Mouse (Mus musculus) regulatory T cell (primary cell): Measurements from ENCODE around the gene Bola1.
"Not testable (repeated sequence)": the region's sequence is repeated elsewhere in the genome, so short reads cannot be mapped to it uniquely, and the experiment has no call there.

Experiments used
- in situ Hi-C: fragments of 300-600 bp; cut with MboI, MseI; formaldehyde crosslinking; loops from one replicate; pipeline ENCODE4 v1.15.1; 2025; ENCODE audit warnings: high pct_unique_total_duplicates

The Bola1 gene

DNA sequence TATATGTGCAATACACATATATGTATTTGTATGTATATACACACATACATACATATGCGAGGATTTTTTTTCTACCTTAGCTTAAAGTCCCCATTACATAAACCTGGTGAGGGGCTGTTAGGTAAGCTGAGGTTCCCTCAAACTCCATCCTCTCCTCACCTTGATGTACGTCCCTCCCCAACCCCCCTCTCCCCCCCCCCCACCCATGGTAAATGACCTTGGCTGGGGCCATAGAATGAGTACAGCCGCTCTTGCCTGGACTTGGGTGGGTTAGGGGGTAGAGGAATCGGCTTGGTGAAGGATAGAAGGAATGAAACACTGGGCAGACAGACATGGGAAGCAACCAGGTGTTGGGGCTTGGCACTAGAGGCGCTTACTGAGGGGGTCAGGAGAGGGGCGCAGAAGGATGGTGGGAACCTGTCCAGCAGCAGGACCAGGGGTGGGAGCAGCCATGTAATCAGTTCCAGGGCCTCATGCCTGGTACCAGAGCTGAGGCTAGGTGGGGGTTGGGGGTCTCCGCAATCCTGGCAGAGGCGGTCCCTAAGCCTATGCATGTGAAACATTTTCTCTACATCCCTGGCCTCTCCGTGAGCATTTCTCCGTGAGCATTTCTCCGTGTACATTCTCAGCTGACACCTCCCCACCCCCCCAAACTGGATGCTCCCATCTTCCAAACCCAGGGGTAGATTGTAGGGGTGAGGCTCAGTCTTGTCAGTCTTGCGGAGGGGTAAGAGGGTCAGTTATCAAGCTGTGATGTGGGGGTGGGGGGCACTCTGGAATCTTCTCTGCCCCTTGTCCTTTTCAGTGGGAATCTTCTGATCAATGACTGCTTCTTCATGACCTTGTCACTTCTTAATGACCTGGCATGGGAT, 37.8 kb downstream of the Bola1 start:
- in situ Hi-C loops: loop anchor here (10.0 kb wide), 1 partner anchor 57 kb away; no protein-coding TSS in a partner anchor

DNA sequence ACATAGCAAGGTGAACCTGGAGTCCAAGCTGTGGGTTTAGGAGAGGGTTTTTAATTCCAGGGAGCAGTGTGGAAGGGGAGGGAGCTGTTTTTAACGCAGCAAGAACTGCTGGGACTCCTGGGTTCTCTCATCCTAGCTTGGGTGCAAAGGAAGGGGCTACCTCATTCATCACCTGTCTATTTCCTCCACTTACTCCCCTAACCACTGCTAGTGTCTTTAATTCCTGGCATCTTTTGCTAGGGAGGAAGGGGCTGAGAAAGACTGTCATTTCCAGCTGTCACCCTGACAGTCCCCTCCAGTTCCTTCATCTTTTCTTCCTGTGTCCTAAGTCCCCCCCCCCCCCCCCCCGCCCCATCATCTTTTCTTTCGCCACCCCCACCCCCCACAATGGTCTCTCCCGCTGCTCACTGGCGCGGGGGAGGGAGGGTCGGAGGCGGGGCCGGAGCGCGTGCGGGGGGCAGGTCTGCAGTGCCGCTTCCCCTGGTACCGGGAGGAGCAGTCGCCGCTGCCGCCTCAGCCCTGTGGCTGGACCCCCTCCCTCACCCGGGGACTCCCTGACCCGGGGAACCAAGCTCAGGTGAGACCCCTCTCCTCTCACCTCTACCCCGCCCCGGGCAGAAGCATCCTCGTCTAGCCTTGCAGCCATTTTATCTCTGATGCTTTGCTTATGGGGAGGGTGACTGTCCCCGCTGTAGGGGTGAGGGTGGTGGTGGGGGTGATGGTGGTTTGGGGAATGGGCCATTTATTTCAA, 38.6 kb downstream of the Bola1 start, which contains the start of gene Sv2a:
TSS of gene Sv2a (plus strand) at position 425 of the 751 bp plus-strand sequence.
- in situ Hi-C loops: loop anchor here (10.0 kb wide), 1 partner anchor 56 kb away; no protein-coding TSS in a partner anchor

DNA sequence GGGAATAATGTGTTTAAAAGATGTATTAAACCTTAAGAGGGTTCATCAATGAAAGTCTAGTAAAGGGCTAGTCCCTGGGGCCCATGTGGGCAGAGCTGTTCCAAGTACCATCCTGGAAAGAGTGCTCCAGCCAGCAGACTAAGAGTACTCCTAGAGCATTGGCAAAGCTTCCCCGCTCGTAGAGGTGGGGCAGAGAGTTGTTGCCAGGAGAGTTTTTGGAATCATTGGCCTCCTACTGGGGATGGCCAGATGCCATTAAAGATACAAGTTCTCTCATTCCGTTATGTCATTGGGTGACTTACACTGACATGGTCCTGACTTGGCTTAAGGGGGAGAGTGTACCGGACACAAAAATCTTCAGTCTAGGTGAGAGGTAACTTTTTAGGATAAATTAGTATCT, 40.0 kb downstream of the Bola1 start:
- in situ Hi-C loops: no loop called here

DNA sequence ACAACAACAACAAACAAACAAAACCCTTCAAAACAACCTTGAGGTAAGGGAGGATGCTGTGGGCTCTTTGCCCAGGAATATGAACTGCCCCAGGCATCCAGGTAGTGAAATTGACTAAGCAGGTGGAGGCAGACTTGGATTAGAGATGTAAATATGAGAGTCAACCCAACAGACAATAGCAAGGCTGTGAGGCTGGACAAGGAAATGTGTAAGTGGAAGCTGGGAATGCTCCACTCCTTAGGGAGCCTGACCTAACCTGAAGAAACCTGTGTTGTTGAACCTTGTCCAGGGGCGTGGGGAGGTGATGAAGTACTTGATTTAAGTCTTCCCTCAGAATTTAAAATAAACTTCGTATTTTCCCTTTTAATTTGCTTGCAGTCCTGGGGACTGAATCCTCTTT, 40.6 kb downstream of the Bola1 start:
- in situ Hi-C loops: no loop called here

DNA sequence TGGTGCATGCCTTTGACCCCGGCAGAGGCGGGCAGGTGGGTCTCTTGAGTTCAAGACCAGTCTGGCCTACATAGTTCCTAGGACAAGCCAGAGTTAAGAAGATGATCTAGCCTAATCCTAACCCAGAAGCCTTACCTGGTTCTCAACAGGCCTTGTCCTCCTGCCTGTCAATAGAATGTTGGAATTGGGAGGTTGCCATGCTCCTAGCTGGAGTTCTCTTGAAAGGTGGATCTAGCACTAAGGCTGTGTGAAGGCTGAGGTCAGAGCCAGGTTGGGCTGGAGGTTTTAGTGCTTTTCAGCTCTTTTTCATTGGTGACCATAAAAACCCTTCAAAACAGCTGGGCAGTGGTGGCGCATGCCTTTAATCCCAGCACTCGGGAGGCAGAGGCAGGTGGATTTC, 41.1 kb downstream of the Bola1 start:
- in situ Hi-C loops: no loop called here

DNA sequence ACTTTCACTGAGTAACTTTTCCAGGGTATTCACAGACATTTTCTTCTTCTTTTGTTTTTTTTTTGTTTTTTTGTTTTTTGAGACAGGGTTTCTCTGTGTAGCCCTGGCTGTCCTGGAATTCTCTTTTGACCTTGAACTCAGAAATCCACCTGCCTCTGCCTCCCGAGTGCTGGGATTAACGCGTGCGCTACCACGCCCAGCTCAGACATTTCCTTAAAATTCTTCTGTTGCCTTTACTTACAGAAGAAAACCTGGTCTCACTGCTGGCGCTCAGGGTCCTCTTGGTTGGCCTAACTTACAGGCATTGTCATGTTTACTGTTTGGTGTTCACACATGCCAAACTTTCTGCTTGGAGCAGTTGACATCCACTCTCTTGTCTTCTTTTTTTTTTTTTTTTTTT, 44.3 kb downstream of the Bola1 start:
- in situ Hi-C loops: no loop called here

DNA sequence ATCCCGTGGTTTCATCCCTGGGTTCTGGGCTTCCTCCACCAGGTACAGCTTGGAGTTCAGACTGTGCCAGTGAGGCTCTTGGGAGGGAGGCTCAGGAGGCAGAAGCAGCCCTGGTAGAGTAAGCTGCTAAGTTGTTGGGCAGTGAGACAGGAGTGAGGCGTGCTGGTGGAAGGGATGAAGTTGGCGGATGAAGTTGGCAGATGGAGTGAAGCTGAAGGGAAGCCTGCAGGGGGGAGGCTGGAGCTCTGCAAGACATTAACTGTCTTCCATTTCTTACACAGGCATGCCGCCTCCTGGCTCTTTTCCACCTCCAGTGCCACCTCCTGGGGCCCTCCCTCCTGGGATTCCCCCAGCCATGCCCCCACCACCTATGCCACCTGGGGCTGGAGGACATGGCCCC, 45.5 kb downstream of the Bola1 start:
- in situ Hi-C loops: not testable (repeated sequence)

DNA sequence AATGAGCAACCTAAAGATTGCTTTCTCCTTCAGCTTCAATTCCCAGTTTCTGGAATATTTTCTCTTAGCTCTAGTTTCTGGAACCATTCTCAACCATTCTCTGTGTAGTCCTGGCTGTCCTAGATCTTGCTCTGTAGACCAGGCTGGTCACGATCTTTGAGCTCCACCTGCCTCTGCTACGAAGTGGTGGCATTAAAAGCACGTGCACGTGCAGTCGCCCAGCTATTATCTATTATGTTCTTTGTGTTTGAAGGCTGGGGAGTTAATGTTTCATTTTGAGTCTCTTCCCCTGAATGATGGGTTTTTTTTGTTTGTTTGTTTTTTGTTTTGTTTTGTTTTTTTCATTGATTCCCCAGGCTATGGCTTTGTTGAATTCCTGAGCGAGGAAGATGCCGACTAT, 46.3 kb downstream of the Bola1 start:
- in situ Hi-C loops: no loop called here

DNA sequence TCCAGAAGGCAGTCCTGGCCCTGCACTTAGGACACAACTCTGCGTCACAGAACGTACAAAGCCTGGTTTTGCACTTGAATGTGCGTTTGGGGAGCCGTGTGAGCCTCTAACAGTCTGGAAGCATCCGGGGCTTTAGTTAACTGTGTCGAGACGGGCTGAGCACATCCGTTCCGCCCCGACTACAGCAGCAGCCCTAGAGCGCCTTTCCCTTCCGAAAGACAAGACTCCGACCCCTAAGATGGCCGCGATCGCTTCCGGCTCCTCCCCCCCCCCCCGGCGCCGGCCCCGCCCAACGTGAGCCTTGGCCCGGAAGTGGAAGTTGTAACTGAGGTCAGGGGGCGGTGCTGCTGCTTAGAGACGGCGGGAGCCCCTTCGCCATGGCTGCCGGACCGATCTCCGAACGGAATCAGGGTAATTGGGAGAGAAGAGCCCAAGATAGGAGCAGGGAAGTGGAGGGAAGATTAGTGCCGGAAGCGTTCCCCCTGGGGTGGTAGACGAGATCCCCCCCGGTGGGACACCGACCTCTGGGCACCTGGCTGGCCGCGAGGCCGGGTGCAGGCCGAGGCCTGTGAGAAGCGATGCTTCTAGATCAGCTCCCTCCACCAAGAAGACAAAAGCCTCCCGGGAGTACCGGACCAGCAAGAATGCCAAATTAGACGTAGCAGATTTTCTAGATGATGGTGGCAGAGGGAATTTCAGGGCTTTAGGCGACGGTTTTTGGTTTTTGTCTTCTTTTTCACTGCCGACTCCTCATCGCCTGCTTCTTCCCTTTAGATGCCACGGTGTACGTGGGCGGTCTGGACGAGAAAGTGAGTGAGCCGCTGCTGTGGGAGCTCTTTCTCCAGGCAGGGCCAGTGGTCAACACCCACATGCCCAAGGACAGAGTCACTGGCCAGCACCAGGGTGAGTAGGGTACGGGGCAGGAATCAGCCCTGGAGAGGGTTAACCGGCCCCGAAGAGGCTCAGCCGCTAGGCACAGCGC, 47.0 kb downstream of the Bola1 start, which contains the start of gene Sf3b4:
TSS of gene Sf3b4 (plus strand) at position 136 of the 982 bp plus-strand sequence.
- in situ Hi-C loops: no loop called here

DNA sequence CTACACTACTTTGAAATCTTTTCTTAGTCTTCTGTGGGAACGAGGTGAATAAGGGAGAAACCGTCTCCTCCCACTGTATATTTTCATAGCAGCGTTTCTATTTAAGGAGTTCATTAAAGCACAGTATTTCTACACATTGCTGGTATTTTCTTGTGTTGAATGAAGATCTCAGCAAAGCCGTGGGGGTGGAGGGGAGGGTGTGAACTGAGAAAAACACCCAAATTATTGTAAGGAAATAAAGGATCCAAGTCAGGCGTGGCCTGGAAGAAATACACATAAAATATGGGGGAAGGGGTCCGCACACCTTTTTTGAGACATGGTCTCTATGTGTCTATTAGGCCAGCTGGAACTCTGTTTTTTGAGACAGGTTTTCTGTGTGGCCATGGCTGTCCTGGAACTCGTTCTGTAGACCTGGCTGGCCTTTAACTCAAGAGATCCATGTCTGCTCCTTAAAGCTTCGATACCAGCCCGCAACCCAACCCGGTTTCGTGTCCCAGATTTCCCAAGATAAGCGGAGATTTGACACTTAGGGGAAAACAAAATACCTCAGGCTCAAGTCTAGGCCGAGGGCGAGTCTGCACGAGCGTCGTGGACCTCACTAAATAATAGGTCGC, 47.8 kb downstream of the Bola1 start:
- in situ Hi-C loops: no loop called here

DNA sequence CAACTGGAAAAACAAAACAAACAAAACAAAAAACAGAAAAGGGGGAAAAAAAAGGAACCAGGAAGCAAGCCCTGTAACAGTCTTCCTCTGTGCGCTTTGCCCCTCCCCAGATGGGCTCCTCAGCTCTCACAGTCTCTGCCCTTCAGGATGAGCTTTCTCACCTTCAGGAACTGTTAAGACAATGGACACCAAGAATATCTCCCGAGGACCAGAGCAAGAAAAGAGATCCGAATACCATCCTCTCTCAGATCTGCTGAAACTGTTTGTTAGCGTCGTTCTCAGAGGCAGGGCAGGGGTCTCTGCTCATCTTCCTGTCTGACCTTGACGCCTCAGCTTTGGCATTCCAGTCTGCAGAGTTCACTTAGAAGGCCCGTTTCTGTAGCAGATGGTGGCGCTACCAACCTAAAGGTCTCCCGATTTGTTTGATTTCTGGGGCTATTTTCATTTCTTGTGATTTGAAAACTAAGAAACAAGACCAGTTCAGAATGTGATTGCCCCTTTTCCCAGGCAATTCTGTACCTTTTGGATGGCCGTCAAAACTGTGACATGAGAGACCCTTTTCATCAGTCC, 48.4 kb downstream of the Bola1 start:
- in situ Hi-C loops: no loop called here

DNA sequence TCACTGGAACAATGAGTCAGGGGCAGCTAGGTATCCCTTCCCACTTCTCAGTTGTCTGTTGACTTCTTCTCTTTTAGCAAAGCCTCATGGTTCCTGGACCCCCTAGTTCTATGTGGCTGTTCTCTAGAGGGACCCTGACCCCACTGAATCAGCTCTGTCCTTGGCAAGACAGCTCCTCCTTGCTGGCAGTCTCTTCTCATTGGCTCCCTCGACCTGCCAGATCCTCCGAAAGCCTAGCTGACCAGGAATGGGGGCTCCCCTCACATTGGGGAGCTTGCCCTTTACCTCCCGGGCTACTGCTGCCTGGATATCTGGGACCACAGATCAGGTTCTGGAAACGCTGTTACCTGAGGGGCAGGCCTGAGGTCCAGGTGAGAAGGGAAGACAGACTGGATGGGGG, 49.2 kb downstream of the Bola1 start:
- in situ Hi-C loops: no loop called here

DNA sequence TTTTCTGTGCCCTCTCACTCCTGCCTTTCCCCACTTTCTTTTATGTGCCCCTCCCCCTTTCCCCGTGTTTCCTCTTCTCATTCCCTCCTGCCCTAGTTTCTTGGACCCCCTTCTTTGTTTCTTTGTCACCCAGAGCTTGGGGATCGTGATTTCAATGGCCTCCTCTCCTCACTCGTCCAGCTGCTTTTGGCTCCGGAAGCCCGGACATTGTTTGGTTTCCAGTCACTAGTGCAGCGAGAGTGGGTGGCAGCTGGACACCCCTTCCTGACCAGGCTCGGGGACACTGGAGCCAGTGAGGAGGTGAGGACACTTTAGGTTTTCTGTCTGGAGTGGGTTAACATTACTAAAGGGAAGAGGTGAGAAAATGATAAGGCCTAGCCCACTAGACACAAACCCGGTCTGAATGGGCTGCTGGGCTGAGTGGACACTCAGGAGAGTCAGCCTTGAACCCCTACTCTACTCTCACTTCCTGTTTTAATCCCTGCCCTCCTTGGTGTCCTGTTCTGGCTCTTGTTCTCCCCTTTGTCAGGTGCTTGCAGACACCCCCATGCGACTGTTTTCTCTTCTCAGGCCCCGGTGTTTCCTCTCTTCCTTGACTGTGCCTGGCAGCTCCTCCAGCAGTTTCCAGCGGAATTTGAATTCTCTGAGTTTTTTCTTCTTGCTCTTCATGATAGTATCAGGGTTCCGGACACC, 50.9 kb downstream of the Bola1 start:
- in situ Hi-C loops: no loop called here

DNA sequence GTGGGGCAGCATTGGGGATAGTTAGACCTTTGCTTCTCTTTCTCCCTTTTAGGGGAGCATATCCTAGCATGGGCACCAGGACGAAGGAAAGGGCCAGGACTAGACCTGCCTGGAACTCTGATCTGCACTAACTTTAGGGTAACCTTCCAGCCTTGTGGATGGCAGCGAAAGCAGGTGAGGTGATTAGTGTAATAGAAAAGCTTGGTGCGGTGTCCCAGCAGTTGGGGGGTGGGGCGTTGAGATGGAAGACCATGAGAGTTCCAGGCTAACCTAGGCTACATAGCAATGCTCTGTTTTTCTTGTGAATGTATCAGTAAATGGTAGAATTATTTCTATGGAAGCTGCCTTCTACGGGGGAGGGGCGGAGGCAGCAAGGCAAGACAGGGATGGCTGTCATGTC, 56.5 kb downstream of the Bola1 start:
- in situ Hi-C loops: no loop called here

DNA sequence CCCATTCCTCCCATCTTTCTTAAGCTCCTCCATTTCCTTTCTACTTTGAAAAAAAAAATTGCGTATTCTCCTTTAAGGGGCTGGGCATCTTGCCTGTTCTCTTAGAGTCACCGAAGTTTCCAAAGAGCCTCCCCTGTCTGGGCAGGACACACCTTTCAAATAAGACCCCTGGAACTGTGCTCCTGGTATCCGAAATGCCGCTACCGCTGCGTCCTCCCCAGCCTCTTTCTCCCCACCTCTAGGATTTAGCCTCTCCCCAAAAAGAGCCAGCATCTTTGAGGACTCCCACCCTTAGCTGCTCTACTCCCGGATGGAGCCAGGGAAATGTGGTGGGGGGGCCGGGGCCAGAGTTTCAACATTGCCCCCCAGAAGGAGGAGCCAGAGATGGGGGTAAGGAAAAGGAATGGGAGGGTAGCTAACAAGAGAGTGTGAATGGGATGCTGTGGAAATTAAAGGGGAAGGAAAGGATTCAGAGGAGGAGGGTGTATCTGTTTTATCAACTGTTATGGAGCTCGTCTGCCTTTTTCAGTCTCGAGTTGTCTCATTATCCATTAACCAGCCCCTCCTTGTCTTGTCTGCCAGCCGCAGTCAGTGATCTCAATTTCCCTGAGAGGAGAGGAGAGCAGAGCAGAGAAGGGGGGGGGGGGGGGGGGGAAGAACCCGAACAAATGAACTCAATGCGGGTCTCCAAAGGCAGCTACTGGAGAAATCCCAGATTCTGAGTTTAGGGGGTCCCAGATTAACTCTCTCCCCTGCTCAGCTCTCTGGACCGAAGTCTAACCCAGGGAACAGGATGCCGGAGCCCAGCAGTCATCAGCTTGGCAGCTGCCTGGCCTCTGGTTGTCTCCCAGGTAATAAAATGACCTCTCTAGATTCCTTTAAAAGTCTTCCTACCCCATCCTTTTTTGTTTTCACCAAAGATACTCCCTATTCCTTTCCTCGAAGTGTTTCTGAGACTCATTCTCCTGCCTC, 57.4 kb downstream of the Bola1 start, which contains the start of gene Mtmr11:
TSS of gene Mtmr11 (plus strand) at position 136 of the 972 bp plus-strand sequence.
- in situ Hi-C loops: no loop called here

DNA sequence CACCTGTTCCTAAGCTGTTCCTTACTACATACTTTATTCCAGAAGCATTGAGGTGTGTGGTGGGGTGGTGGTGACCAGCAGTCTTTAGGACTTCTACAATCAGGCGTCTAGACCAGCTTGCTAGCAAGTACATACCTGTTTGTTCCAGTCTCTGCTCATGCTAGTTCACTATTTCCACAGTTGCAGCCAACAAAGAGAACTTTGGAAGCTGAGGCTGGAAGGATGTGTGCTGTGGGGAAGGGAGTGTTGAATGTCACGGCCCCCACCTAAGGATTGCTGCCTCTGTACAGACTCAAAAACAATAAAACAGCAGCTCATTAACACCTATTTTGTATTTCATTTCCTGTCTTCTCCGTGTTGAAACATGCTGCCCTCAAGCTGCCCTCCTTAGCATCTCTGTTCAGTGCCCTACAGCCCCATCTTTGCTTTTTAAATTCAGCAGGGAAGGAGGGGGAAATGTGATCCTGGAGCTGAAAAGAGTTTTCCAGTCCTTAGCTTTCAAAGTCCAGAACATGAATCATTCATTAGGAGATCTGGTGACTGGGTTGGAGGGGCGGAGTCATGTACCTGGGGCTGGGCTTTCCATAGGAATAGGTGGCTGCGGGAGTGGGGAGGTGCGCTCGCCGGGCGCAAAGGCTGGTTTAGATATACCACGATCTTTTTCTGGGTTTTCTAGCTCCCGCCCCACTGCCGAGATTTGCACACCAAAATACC, 58.5 kb downstream of the Bola1 start:
- in situ Hi-C loops: no loop called here

DNA sequence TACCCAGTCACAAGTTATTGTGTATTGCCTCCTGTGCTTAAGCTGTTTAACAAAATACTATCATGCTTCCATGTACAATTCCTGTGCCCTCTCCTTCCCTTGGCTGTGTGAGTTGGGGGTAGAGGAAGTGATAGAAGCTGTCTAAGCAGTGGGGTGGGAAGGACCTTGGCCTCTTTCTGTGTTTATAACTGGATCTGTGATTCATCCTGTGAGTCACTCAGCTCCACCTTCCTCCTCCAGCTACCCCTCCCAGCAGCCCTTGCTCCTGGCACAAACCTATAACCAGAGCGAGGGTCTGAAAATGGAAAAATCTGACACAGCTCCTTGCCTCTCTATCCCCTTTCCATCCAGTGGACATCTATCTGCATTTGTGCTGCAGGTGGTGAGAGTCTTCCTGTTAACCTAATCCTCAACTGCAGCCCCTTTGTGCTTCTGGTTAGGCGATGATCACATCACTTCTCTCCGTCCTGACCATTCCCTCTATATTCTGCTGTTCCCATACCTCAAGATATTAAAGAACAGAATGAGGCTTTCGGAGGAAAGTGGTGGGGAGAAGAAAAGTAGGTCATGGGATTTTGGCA, 59.2 kb downstream of the Bola1 start:
- in situ Hi-C loops: no loop called here

DNA sequence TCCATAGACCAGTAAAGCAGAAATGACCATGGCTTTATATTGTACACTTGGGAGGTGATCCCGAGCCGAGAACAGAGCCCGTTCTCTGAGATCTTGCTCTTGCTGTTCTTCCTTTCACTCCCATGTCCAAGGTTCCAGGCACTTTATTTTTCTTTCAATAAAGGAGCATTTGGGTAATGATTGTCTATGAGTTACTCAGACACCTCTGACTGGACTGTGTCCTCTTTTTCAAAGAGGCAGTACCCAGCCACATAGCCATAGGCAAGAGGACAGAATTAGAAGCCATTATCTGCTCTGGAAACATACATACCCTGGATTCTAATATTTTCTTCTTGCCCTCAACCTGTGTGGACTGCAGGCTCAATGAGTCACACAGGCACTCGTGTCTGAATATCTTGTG, 59.7 kb downstream of the Bola1 start:
- in situ Hi-C loops: no loop called here
